ENCODE assay signal across 9 mouse cellular contexts in genomic region chr3:53044238-53044637, GRCm38 (mm10). TPM values are rescaled to one million over a fixed set of nuclear protein-coding genes. Genes with fewer than 3 reads are reported as not detected.
A peak's percentile ranks its signal among the peaks of the same experiment; 100 is the strongest.
DNase-seq lines count a peak whose midpoint lies in the region; ATAC-seq and TF ChIP-seq lines count a peak whose summit lies in the region.
"Had no signal": no experiment of that assay in that cellular context is flagged by ENCODE, and none has a peak within 500 bp of the region (broad histone marks: within the 10 kb centered on the region; RNA-seq: fewer than 3 reads in every experiment).

No protein-coding gene starts in this region.

- H3K9me3 ChIP-seq in forebrain, embryonic 15.5 days: no peaks in the 10 kb centered on the region
- no peaks in the 10 kb centered on the region for H3K9me3 ChIP-seq in intestine, embryonic 15.5 days
- no peaks in the 10 kb centered on the region for H3K9me3 ChIP-seq in midbrain, embryonic 14.5 days (ENCODE audit: control insufficient read depth, low read length)

- peak overlapping the region; percentile 29 for H3K4me2 ChIP-seq in forebrain, embryonic 15.5 days (replicated peaks)
- H3K4me2 ChIP-seq in intestine, embryonic 15.5 days (replicated peaks): peak overlapping the region; percentile 44
- peak overlapping the region; percentile 91 for H3K4me2 ChIP-seq in midbrain, embryonic 14.5 days (ENCODE audit: low read length)

- no peak for DNase-seq in left cerebral cortex, adult 2 months (ENCODE audit: extremely low spot score in 1 of 2, low spot score in 2 of 2)
- DNase-seq in left cerebral cortex, adult 8-10 months (ENCODE audit: low spot score in 2 of 2): no peak
- peak; percentile 30 for DNase-seq in midbrain, embryonic 14.5 days
- DNase-seq in adrenal gland, postnatal 25 days: no peak
- no peak for DNase-seq in thymus, postnatal 14 days

- no peak for TF ChIP-seq CTCF in left cerebral cortex, adult 2 months (IDR thresholded peaks at IDR 0.05)

- H3K27me3 ChIP-seq in forebrain, embryonic 15.5 days: no peaks in the 10 kb centered on the region
- H3K27me3 ChIP-seq in intestine, embryonic 15.5 days (replicated peaks): peaks cover 8% of the 10 kb centered on the region; the same call in 1 of the 2 replicates
- no peaks in the 10 kb centered on the region for H3K27me3 ChIP-seq in midbrain, embryonic 14.5 days (ENCODE audit: control insufficient read depth, insufficient read depth, low read length)

- intact Hi-C loops in left cerebral cortex, adult 2 months (cut with DNase I): loop anchor here (5.0 kb wide), 2 partner anchors 208 to 268 kb away; no protein-coding TSS in a partner anchor

- H3K4me3 ChIP-seq in left cerebral cortex, adult 2 months: peak overlapping the region; percentile 28; the same call in 1 of the 2 replicates
- peak overlapping the region; percentile 10 for H3K4me3 ChIP-seq in forebrain, embryonic 15.5 days
- peak overlapping the region; percentile 6; the same call in 1 of the 2 replicates for H3K4me3 ChIP-seq in intestine, embryonic 15.5 days (replicated peaks)
- H3K4me3 ChIP-seq in midbrain, embryonic 14.5 days (replicated peaks; ENCODE audit: low read depth, low read length): peak overlapping the region; percentile 16; the same call in 1 of the 2 replicates

- no peak overlapping the region for H3K9ac ChIP-seq in forebrain, embryonic 15.5 days (replicated peaks)
- no peak overlapping the region for H3K9ac ChIP-seq in intestine, embryonic 15.5 days
- 0 out of 2 replicates have a peak overlapping the region, but pooled peaks have one; percentile 4 for H3K9ac ChIP-seq in midbrain, embryonic 14.5 days (replicated peaks; ENCODE audit: low read length)
- H3K9ac ChIP-seq: liver, embryonic 14.5 days had no signal

- 71% methylated on average over 7 of the region's 7 CpGs for WGBS in forebrain, embryonic 15.5 days
- 51% methylated on average over 7 of the region's 7 CpGs for WGBS in intestine, embryonic 15.5 days
- WGBS in midbrain, embryonic 14.5 days: 74% methylated on average over 7 of the region's 7 CpGs

- no peak overlapping the region for H3K27ac ChIP-seq in left cerebral cortex, adult 2 months
- no peak overlapping the region for H3K27ac ChIP-seq in forebrain, embryonic 15.5 days (replicated peaks)
- H3K27ac ChIP-seq in intestine, embryonic 15.5 days: no peak overlapping the region
- no peak overlapping the region for H3K27ac ChIP-seq in midbrain, embryonic 14.5 days (replicated peaks; ENCODE audit: low read depth, low read length)
- H3K27ac ChIP-seq: liver, embryonic 14.5 days had no signal

- H3K4me1 ChIP-seq in forebrain, embryonic 15.5 days: peaks cover 24% of the 10 kb centered on the region
- peaks cover 16% of the 10 kb centered on the region; the same call in 1 of the 2 replicates for H3K4me1 ChIP-seq in intestine, embryonic 15.5 days (replicated peaks)
- 0 out of 2 replicates have a peak, but pooled peaks cover 11% of the 10 kb centered on the region for H3K4me1 ChIP-seq in midbrain, embryonic 14.5 days (ENCODE audit: control insufficient read depth, insufficient read depth, low read length)

- ATAC-seq in forebrain, embryonic 15.5 days (replicated peaks): no peak
- no peak for ATAC-seq in intestine, embryonic 15.5 days
- ATAC-seq in midbrain, embryonic 14.5 days (ENCODE audit: low FRiP score, low TSS enrichment): no peak
- no peak for ATAC-seq in megakaryocyte-erythroid progenitor cell, adult 5-6 weeks (replicated peaks; ENCODE audit: low FRiP score, low TSS enrichment, poor library complexity, severe bottlenecking)

- H3K36me3 ChIP-seq in forebrain, embryonic 15.5 days: no peaks in the 10 kb centered on the region
- H3K36me3 ChIP-seq in intestine, embryonic 15.5 days: no peaks in the 10 kb centered on the region
- H3K36me3 ChIP-seq in midbrain, embryonic 14.5 days (ENCODE audit: control insufficient read depth, insufficient read depth, low read length): no peaks in the 10 kb centered on the region

RNA-seq across cellular contexts. Expression of gene Lhfp, which starts 2.9 kb away (rescaled TPM):
- 10 to 100 TPM; 32.9 to 34.4 TPM for total RNA-seq in left cerebral cortex, adult 2 months (2021)
- total RNA-seq in left cerebral cortex, adult 8-10 months (2022): 10 to 100 TPM; 22.4 to 26.7 (median 24.0) TPM
- polyA plus RNA-seq in forebrain, embryonic 15.5 days (2015; fragmentation: Nextera tagmentation; extraction: Ambion mirVana): 40.1 and 41.0 TPM in 2 replicates
- polyA plus RNA-seq in intestine, embryonic 15.5 days (2015; fragmentation: Nextera tagmentation; extraction: Ambion mirVana): 41.0 and 42.8 TPM in 2 replicates
- 37.9 and 48.1 TPM in 2 replicates for polyA plus RNA-seq in midbrain, embryonic 14.5 days (2014; fragmentation: Nextera tagmentation; extraction: Ambion mirVana)
- 19.1 and 20.4 TPM in 2 replicates for total RNA-seq in adrenal gland, postnatal 25 days (2021)
- not detected in 2 replicates for total RNA-seq in megakaryocyte-erythroid progenitor cell, adult 5-6 weeks (2014; fragmentation: Nextera tagmentation)
- total RNA-seq in megakaryocyte-erythroid progenitor cell, adult 5-6 weeks (2017): 0.76 TPM in 1 of 2 replicates, not detected in the other

RNA-seq across cellular contexts. Expression of gene Cog6, which starts 27.2 kb away (rescaled TPM):
- total RNA-seq in left cerebral cortex, adult 2 months (2021): 10 to 100 TPM; 41.9 to 46.7 TPM
- 10 to 100 TPM; 38.0 to 41.8 (median 39.5) TPM for total RNA-seq in left cerebral cortex, adult 8-10 months (2022)
- polyA plus RNA-seq in forebrain, embryonic 15.5 days (2015; fragmentation: Nextera tagmentation; extraction: Ambion mirVana): 63.9 and 72.0 TPM in 2 replicates
- 35.7 and 38.6 TPM in 2 replicates for polyA plus RNA-seq in intestine, embryonic 15.5 days (2015; fragmentation: Nextera tagmentation; extraction: Ambion mirVana)
- 56.0 and 76.2 TPM in 2 replicates for polyA plus RNA-seq in midbrain, embryonic 14.5 days (2014; fragmentation: Nextera tagmentation; extraction: Ambion mirVana)
- 33.5 and 39.0 TPM in 2 replicates for total RNA-seq in adrenal gland, postnatal 25 days (2021)
- total RNA-seq in megakaryocyte-erythroid progenitor cell, adult 5-6 weeks (2014; fragmentation: Nextera tagmentation): 18.5 and 24.7 TPM in 2 replicates
- 35.5 and 46.9 TPM in 2 replicates for total RNA-seq in megakaryocyte-erythroid progenitor cell, adult 5-6 weeks (2017)

Comparison
In these comparisons a context has a peak if more than half of its experiments do, and no peak if none do; other contexts are left out.
1. H3K4me2 ChIP-seq: peak in every context shown above with its lines; median percentile 91 in midbrain, embryonic 14.5 days; 44 in intestine, embryonic 15.5 days; 29 in forebrain, embryonic 15.5 days.
2. RNA of gene Lhfp, which starts 2.9 kb away (total RNA-seq): 32.9 to 34.4 TPM in left cerebral cortex, adult 2 months, 22.4 to 26.7 TPM in left cerebral cortex, adult 8-10 months and 19.1 to 20.4 TPM in adrenal gland, postnatal 25 days; 0.76 TPM in megakaryocyte-erythroid progenitor cell, adult 5-6 weeks; every median in the first group is over 10 times any median in the second.
3. Peak in every context shown above with its lines, with median percentiles within 50 percentile points of each other: H3K4me3 ChIP-seq.